Mouse (Mus musculus) limb, embryonic 12.5 days (tissue): ENCODE measurements around the gene Daam1. TPM values are rescaled to one million over a fixed set of nuclear protein-coding genes. Genes with fewer than 3 reads are reported as not detected.
"Not testable (repeated sequence)": the region's sequence is repeated elsewhere in the genome, so short reads cannot be mapped to it uniquely, and the experiment has no call there.

ENCODE experiments used
- ATAC-seq: fragments of 200-750 bp; cut with Nextera tagmentation; 2 replicates; pipeline ENCODE4 v1.8.0; 2017; ENCODE audit warnings: low read depth, moderate TSS enrichment; ENCODE audit not compliant: insufficient number of reproducible peaks, insufficient read depth, low FRiP score, low TSS enrichment
- H3K27ac ChIP-seq: fragments of 300-500 bp; sonication (generic); 2 replicates; pipeline ENCODE4 v1.5.1; 2016; ENCODE audit warnings: mild to moderate bottlenecking, moderate library complexity
- H3K27me3 ChIP-seq: fragments of 300-500 bp; sonication (generic); 2 replicates; pipeline ENCODE4 v1.6.1; 2016; ENCODE audit warnings: mild to moderate bottlenecking, moderate library complexity
- H3K36me3 ChIP-seq: fragments of 300-500 bp; sonication (generic); 2 replicates; pipeline ENCODE4 v1.6.1; 2016; ENCODE audit warnings: mild to moderate bottlenecking, moderate library complexity
- H3K4me1 ChIP-seq: fragments of 300-500 bp; sonication (generic); replicated peaks from 2 replicates; pipeline ENCODE4 v1.6.1; 2016
- H3K4me2 ChIP-seq: fragments of 300-500 bp; sonication (generic); 2 replicates; pipeline ENCODE4 v1.6.1; 2016; ENCODE audit warnings: mild to moderate bottlenecking, moderate library complexity
- H3K4me3 ChIP-seq: fragments of 300-500 bp; sonication (generic); replicated peaks from 2 replicates; pipeline ENCODE4 v1.5.1; 2016; ENCODE audit warnings: mild to moderate bottlenecking
- H3K9ac ChIP-seq: fragments of 300-500 bp; sonication (generic); replicated peaks from 2 replicates; pipeline ENCODE4 v1.6.1; 2016; ENCODE audit warnings: mild to moderate bottlenecking, moderate library complexity
- H3K9me3 ChIP-seq: fragments of 300-500 bp; sonication (generic); 2 replicates; pipeline ENCODE4 v1.6.1; 2016; ENCODE audit warnings: mild to moderate bottlenecking, moderate library complexity
- WGBS: fragments of 180-500 bp; shearing (Covaris S2); methylation state at CpG from one replicate; pipeline ENCODE4 v1.1.7; 2016; 5-methylcytosine and 5-hydroxymethylcytosine counted together
- polyA plus RNA-seq: library from polyadenylated mRNA; unstranded; fragments of >200 nt; fragmentation: Nextera tagmentation; extraction: Ambion mirVana; gene quantifications from 2 replicates; pipeline ENCODE4 v1.2.1, GENCODE M21; 2016

Daam1 gene
- polyA plus RNA-seq, 1 experiment from 2014 or later = 8.2 TPM

DNA sequence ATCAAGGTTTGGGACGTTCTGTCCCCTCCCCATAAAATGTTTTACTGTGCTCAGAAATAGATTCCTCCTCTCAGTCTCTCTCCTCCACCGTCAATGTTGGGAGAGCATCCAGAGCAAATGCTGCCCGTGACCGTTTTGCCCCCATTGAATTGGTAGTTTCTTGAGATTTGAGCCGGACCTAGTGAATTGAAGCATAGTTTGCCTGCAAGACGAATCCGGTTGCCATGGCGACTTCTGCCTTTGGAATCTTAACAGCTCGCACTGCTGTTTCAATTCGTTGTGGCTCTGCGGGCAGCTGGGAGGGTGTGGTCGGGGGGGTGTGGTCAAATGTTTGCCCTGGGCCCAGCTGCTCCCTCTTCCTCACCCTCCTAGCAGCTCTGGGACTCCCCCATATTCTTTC, 1.3 kb downstream of the Daam1 start:
- Histone ChIP-seq H3K4me3 (peak overlapping the region; percentile 73), H3K27ac (no peak overlapping the region), H3K9ac (peak overlapping the region; percentile 77; the same call in 1 of the 2 replicates), H3K27me3 (no peaks in the 10 kb centered on the region), H3K36me3 (no peaks in the 10 kb centered on the region), H3K4me2 (peak overlapping the region; percentile 90), H3K4me1 (peaks cover 33% of the 10 kb centered on the region), H3K9me3 (no peaks in the 10 kb centered on the region)
- no peak for ATAC-seq
- 0% methylated on average over 12 of the region's 12 CpGs for WGBS

DNA sequence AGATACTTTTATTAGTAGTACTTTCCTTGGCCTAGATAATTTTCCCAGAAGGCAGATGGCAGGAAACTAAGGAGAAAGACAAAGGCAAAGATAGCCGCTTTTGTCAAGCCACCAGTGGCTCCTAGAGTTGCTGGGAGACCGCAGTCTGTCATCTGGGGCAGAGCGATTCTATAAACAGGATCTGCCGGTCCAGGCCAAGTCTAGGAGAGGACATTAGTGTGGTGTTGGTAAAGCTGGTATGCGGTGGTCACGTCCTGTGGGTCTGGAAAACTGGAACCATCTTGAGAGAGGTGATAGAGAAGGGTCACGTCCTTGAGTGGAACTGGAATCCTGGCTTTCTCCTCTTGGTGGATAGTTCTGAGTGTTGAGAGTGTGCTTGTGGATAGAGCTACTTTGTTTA, 3.2 kb downstream of the Daam1 start:
- Histone ChIP-seq H3K4me2 (no peak overlapping the region), H3K27ac (no peak overlapping the region), H3K9ac (no peak overlapping the region), H3K27me3 (no peaks in the 10 kb centered on the region), H3K9me3 (no peaks in the 10 kb centered on the region), H3K4me3 (no peak overlapping the region), H3K4me1 (peaks cover 35% of the 10 kb centered on the region), H3K36me3 (no peaks in the 10 kb centered on the region)
- no peak for ATAC-seq
- 72% methylated on average over 7 of the region's 7 CpGs for WGBS

DNA sequence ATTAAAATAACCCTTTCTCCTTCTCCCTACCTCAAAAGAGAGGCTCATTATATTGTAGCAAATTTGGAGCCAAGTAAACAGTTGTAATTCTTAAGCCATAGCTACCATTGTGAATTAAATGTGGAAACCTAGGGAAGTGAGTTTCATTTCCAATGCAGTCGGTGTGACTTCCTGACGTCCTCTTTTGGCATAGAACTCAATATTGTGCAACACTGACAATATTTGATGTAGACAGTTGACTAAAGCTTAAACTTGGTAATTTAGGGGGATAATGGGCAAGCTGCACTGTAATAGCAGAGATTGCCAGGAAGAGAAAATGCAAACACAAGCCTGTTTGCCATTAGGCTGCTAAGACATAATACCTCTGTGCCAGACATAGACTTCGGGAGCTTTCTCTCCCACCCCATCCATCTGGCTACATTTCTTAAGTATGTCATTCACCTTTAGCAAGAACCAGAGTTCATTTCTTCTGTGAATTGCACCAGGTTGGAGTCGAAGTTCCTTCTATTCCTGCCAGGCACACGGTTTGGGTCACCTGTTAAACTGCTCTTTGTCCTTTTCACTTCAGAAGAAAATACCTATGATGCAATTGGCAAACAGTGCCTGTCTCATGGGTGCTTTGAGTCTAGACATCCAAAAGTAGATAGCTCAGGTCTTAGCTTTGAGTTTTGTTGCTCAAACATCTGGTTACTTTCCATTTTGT, 5.2 kb downstream of the Daam1 start:
- H3K4me2 ChIP-seq = no peak overlapping the region
- peaks cover 47% of the 10 kb centered on the region for H3K4me1 ChIP-seq
- WGBS = 75% methylated on average over 5 of the region's 5 CpGs
- no peak for ATAC-seq
- H3K27ac ChIP-seq = no peak overlapping the region
- H3K9me3 ChIP-seq = no peaks in the 10 kb centered on the region
- H3K4me3 ChIP-seq = no peak overlapping the region
- H3K27me3 ChIP-seq = no peaks in the 10 kb centered on the region
- H3K9ac ChIP-seq = no peak overlapping the region
- H3K36me3 ChIP-seq = no peaks in the 10 kb centered on the region

DNA sequence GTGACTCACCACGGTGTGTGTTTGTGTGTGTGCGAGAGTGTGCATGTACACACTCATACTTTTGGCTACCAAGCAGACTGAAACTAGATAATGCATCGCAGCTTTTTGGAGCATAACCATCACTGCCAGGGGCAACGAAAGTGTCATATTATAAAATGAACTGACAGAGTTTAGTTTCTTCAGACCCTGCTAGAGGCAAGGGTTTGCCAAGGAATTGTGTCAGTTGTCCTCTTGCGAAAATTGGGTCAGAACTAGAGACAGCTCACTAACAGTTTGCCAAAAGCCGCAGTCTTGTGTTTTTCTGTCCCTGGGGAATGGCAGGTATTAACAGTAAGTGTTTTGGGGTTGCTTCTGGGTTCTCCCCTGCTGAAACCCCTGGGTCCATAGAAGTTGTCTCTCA, 5.9 kb downstream of the Daam1 start:
- 92% methylated on average over 6 of the region's 6 CpGs for WGBS
- H3K36me3 ChIP-seq = no peaks in the 10 kb centered on the region
- no peaks in the 10 kb centered on the region for H3K27me3 ChIP-seq
- H3K4me1 ChIP-seq = peaks cover 54% of the 10 kb centered on the region
- H3K4me3 ChIP-seq = no peak overlapping the region
- no peak overlapping the region for H3K9ac ChIP-seq
- no peak overlapping the region for H3K4me2 ChIP-seq
- no peak for ATAC-seq
- no peak overlapping the region for H3K27ac ChIP-seq
- H3K9me3 ChIP-seq = no peaks in the 10 kb centered on the region

DNA sequence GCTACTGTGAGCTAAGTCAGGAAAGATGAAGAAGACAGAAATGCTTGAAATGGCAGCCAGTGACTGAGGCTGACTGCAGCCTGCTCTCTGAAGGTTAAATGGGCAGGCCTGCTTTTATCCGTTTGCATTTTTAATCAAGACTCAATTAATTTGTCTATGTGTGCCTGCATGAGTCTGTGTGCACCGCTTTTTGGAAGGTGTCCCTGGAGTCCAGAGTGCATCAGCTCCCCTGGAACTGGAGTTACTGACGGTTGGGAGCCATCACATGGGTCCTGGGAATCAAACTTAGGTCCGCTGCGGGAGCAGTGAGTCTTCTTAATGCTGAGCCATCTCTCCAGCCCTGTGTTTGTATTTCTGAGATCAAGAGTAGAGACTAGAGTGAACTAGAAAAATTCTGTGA, 6.7 kb downstream of the Daam1 start:
- H3K4me1 ChIP-seq = peaks cover 58% of the 10 kb centered on the region
- ATAC-seq = no peak

DNA sequence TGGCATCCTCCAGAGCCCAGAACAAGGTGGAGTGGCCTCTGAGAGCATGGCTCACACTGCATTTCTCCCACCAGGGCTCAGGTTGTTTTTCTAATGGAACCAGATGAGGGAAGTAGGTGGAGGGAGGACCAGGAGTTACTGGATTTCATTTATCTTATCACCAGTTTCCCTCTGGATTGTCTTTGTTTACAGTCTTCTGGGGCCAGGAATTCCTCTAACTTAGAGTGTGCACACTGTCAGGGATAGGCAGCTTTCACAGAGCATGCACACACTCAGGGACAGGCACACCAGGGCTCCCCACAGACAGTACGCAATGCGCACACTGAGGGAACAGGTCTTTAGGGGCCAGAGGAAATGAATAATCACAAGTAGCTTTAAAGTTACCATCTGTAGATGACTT, 7.4 kb downstream of the Daam1 start:
- H3K4me1 ChIP-seq = peaks cover 55% of the 10 kb centered on the region
- H3K4me3 ChIP-seq = no peak overlapping the region
- H3K9ac ChIP-seq = no peak overlapping the region
- H3K36me3 ChIP-seq = no peaks in the 10 kb centered on the region
- no peak overlapping the region for H3K27ac ChIP-seq
- no peaks in the 10 kb centered on the region for H3K9me3 ChIP-seq
- WGBS = 81% methylated on average over 2 of the region's 2 CpGs
- no peak overlapping the region for H3K4me2 ChIP-seq
- no peaks in the 10 kb centered on the region for H3K27me3 ChIP-seq
- no peak for ATAC-seq

More for the DNA sequence above, 6.7 kb downstream of the Daam1 start:
- Histone ChIP-seq H3K9me3 (no peaks in the 10 kb centered on the region), H3K9ac (no peak overlapping the region), H3K27ac (no peak overlapping the region), H3K36me3 (no peaks in the 10 kb centered on the region), H3K27me3 (no peaks in the 10 kb centered on the region), H3K4me3 (no peak overlapping the region), H3K4me2 (no peak overlapping the region)
- WGBS = 87% methylated on average over 5 of the region's 5 CpGs

DNA sequence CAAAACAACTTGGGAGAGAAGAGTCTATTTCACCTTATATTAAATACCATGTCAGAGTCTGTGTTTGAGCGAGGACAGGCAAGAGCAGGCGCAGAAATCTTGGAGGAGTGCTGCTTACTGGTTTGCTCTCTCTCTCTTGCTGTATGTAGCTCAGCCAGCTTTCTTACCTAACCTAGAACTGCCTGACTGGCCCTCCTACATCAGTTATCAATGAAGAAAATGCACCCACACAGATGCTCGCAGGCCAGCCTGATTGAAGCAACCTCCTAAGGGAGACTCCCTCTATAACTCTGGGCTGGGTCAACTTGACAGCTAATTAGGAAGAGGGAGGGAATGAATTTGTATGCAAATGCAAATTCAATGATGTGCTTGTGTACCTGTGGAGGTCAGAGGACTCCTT, 8.8 kb downstream of the Daam1 start:
- H3K27ac ChIP-seq = no peak overlapping the region
- H3K4me1 ChIP-seq = peaks cover 49% of the 10 kb centered on the region
- H3K9ac ChIP-seq = no peak overlapping the region
- no peaks in the 10 kb centered on the region for H3K9me3 ChIP-seq
- no peak overlapping the region for H3K4me2 ChIP-seq
- no peaks in the 10 kb centered on the region for H3K27me3 ChIP-seq
- ATAC-seq = no peak
- H3K36me3 ChIP-seq = no peaks in the 10 kb centered on the region
- WGBS = 88% methylated on average over 3 of the region's 3 CpGs
- H3K4me3 ChIP-seq = no peak overlapping the region

DNA sequence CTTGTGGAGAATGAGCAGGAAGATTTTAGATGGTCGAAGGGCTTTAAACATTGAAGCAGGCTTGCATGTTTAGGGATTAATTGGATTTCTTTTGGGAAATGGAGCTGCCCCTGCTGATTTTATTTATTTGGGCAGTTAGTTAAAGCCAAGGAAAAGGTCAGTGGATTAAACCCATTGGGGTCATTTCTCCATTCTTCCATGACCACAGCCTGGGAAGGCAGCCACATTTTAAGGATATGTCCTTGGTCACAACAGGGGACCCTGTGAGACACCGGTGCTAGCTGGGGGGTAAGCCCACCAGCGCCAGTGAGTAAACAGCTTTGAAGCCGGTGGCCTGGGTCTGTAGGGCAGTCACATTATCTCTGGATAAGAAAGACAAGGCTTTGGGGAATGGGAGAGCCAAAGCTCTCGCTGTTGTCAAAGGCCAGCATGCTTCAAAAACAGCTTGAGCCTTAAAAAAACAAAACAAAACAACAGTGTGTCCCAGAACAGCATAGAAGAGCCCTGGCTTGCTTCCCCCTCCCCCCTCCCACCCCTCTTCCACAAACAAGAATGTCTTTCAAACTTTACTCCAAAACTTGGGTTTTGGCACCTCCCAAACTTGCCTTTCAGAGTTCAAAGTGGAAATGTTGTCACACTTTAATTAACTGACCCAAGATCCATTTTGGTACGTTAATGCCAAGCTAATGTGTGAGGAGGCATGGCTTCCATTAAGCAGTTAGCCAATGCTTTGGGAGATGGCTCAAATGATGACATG, 9.7 kb downstream of the Daam1 start:
- H3K4me2 ChIP-seq = no peak overlapping the region
- no peaks in the 10 kb centered on the region for H3K36me3 ChIP-seq
- H3K4me1 ChIP-seq = peaks cover 49% of the 10 kb centered on the region
- no peak overlapping the region for H3K27ac ChIP-seq
- no peak overlapping the region for H3K4me3 ChIP-seq
- H3K9me3 ChIP-seq = no peaks in the 10 kb centered on the region
- H3K9ac ChIP-seq = no peak overlapping the region
- 27% methylated on average over 6 of the region's 6 CpGs for WGBS
- ATAC-seq = no peak
- H3K27me3 ChIP-seq = no peaks in the 10 kb centered on the region

DNA sequence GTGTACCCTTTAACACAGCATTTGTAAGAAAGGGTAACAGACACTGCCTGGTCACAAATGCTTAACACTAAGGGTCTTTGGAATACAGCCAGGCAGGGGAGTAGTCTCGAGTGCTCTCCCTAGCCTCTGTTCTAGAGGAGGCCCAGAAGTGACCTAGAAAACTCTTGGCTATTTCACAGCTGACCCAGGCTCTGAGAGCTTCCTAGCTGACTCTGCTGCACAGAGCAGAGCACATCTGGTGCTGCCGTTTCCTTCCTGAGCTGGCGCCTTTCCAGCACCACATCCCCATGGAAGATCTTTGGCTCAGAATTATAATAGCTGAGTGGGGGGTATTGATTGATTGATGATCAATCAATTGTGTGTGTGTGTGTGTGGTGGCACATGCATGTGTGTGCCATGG, 11.1 kb downstream of the Daam1 start:
- Histone ChIP-seq H3K4me1 (peaks cover 39% of the 10 kb centered on the region), H3K4me3 (no peak overlapping the region), H3K4me2 (no peak overlapping the region), H3K36me3 (no peaks in the 10 kb centered on the region), H3K9me3 (no peaks in the 10 kb centered on the region), H3K27me3 (no peaks in the 10 kb centered on the region), H3K9ac (no peak overlapping the region), H3K27ac (no peak overlapping the region)
- no peak for ATAC-seq
- WGBS = 36% methylated on average over 3 of the region's 3 CpGs

DNA sequence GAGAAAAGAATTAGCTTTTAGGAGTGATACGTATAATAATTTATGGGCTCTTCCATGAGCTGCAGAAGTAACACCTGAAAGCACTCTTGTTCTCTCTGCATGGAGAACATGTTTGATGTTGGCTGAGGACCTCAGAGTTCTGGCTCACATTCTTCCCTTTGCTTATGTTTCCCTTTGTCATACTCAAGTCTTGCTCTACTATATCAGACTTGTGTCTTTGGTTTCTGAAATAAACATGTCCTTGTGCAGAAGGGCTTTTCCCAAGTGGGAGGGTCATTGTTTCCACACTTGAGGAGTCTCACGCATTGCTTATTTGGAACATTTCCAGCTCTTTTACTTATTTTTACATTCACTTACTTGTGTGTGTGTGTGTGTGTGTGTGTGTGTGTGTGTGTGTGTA, 11.7 kb downstream of the Daam1 start:
- H3K9ac ChIP-seq = no peak overlapping the region
- no peak overlapping the region for H3K27ac ChIP-seq
- no peak for ATAC-seq
- WGBS = 81% methylated on average over 2 of the region's 2 CpGs
- no peak overlapping the region for H3K4me3 ChIP-seq
- H3K27me3 ChIP-seq = no peaks in the 10 kb centered on the region
- no peaks in the 10 kb centered on the region for H3K9me3 ChIP-seq
- no peak overlapping the region for H3K4me2 ChIP-seq
- H3K36me3 ChIP-seq = no peaks in the 10 kb centered on the region
- peaks cover 38% of the 10 kb centered on the region for H3K4me1 ChIP-seq

DNA sequence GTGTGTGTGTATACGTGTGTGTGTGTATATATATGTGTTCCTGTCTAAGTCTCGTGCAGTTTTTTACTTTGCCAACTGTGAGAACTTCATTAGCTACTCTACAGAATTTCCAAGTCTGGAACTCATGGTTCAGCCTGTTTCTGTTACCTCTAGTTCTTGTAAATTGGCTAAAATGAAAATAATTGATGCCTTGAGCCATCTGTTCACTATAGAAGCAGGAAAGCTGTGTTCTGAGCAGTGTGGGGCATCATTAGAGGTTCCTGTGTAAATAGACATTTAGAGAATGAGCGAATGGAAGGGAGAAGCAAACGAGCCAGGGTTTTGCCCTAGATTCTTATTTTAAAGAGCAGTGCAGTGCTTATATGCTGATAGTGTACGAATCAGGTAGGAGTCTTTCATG, 14.6 kb downstream of the Daam1 start:
- Histone ChIP-seq H3K9me3 (no peaks in the 10 kb centered on the region), H3K4me2 (no peak overlapping the region), H3K36me3 (no peaks in the 10 kb centered on the region), H3K4me1 (peaks cover 42% of the 10 kb centered on the region), H3K9ac (no peak overlapping the region), H3K27ac (no peak overlapping the region), H3K4me3 (no peak overlapping the region), H3K27me3 (no peaks in the 10 kb centered on the region)
- no peak for ATAC-seq
- WGBS = 65% methylated on average over 5 of the region's 5 CpGs

DNA sequence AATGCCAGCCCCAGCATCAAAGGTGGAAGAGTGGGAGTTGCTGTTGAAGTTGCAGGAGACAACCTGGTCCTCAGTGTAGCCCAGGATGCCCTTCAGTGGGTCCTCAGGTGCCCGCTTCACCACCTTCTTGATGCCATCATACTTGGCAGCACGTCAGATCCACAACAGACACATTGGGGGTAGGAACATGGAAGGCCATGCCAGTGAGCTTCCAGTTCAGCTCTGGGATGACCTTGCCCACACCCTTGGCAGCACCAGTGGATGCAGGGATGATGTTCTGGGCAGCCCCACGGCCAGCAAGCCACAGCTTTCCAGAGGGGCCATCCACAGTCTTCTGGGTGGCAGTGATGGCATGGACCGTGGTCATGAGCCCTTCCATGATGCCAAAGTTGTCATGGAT, 15.5 kb downstream of the Daam1 start:
- not testable (repeated sequence) for H3K4me2 ChIP-seq, H3K4me3 ChIP-seq, H3K9ac ChIP-seq, H3K9me3 ChIP-seq, H3K36me3 ChIP-seq, H3K27me3 ChIP-seq, ATAC-seq, H3K27ac ChIP-seq
- 93% methylated on average over 4 of the region's 4 CpGs for whole genome bisulfite sequencing
- H3K4me1 ChIP-seq = peaks cover 32% of the 10 kb centered on the region
